Mouse (Mus musculus) olfactory bulb, adult 2 months (tissue): ENCODE measurements around the gene Gtpbp2.

ENCODE experiments used
- CTCF ChIP-seq: fragments of 200-500 bp; IDR thresholded peaks from 2 replicates; pipeline ENCODE4 v1.5.1; 2012; ENCODE audit warnings: low read depth, mild to moderate bottlenecking, low read length, moderate library complexity; ENCODE audit not compliant: insufficient read depth
- POLR2A ChIP-seq: fragments of 200-500 bp; IDR thresholded peaks from 2 replicates; pipeline ENCODE4 v1.6.1; 2012; ENCODE audit warnings: mild to moderate bottlenecking, low read depth, low read length, moderate library complexity; ENCODE audit not compliant: insufficient read depth

DNA sequence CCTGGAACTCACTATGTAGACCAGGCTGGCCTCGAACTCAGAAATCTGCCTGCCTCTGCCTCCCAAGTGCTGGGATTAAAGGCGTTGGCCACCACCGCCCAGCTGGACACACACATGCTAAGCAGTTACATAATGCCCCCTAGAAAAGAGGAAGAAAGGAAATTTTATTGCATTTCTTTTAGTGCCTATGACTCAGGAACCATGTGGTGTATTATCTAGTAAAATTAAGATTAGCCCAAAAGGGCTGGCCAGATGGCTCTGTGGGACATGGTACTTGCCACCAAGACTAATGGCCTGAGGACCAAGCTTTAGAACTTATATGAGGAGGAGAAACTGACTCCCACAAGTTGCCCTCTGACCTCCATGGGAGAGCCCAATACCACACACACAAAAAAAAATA is 21.0 kb upstream of the Gtpbp2 start:
- TF ChIP-seq POLR2A: no peak
- no peak for TF ChIP-seq CTCF
